Mouse (Mus musculus) spleen, postnatal 4 days (tissue): Measurements from ENCODE around the gene Map2k5.
A peak's percentile ranks its signal among the peaks of the same experiment; 100 is the strongest.

ENCODE experiments used
- DNase-seq, 2 experiments: peaks; one replicate each; pipeline ENCODE4 v3.0.0; 2022; ENCODE audit warnings: low spot score in 2 of 2

Map2k5 gene

GRCm38 (mm10) chr9:63377270-63378142 lies at the start of gene Map2k5:
Map2k5 (minus strand) TSS chr9:63377902.
- peak; percentile 90 to 96 for DNase-seq

GRCm38 (mm10) chr9:63421096-63421736 lies 43.5 kb upstream of the Map2k5 start:
- DNase-seq, result no peak

- no peak for DNase-seq
Measured at GRCm38 (mm10) chr9:63420396-63420795, 42.7 kb upstream of the Map2k5 start.

GRCm38 (mm10) chr9:63400176-63400575 lies 22.5 kb upstream of the Map2k5 start:
- no peak for DNase-seq

GRCm38 (mm10) chr9:63399463-63399815 lies 21.7 kb upstream of the Map2k5 start:
- DNase-seq, result no peak

GRCm38 (mm10) chr9:63398611-63399462 lies 21.1 kb upstream of the Map2k5 start, which contains the start of gene 2300009A05Rik:
2300009A05Rik (minus strand) TSS chr9:63399246.
- DNase-seq, result peak; percentile 97 to 99

- DNase-seq, result no peak
Measured at GRCm38 (mm10) chr9:63395612-63396011, 17.9 kb upstream of the Map2k5 start.

GRCm38 (mm10) chr9:63391307-63391706 lies 13.6 kb upstream of the Map2k5 start:
- no peak for DNase-seq

GRCm38 (mm10) chr9:63382761-63383160 lies 5.1 kb upstream of the Map2k5 start:
- no peak for DNase-seq

GRCm38 (mm10) chr9:63380326-63380725 lies 2.6 kb upstream of the Map2k5 start:
- no peak for DNase-seq

- DNase-seq, result no peak
Measured at GRCm38 (mm10) chr9:63378174-63378573, 472 bp upstream of the Map2k5 start.

GRCm38 (mm10) chr9:63373315-63373714 lies 4.4 kb downstream of the Map2k5 start:
- no peak for DNase-seq

- no peak for DNase-seq
Measured at GRCm38 (mm10) chr9:63372541-63372940, 5.2 kb downstream of the Map2k5 start.

- no peak for DNase-seq
Measured at GRCm38 (mm10) chr9:63360410-63360809, 17.3 kb downstream of the Map2k5 start.

GRCm38 (mm10) chr9:63359016-63359415 lies 18.7 kb downstream of the Map2k5 start:
- DNase-seq, result no peak

- no peak for DNase-seq
Measured at GRCm38 (mm10) chr9:63356721-63357120, 21.0 kb downstream of the Map2k5 start.

- DNase-seq, result no peak
Measured at GRCm38 (mm10) chr9:63356278-63356677, 21.4 kb downstream of the Map2k5 start.

- DNase-seq, result no peak
Measured at GRCm38 (mm10) chr9:63354168-63354567, 23.5 kb downstream of the Map2k5 start.

GRCm38 (mm10) chr9:63350030-63350429 lies 27.7 kb downstream of the Map2k5 start:
- no peak for DNase-seq

- DNase-seq, result no peak
Measured at GRCm38 (mm10) chr9:63349241-63349640, 28.5 kb downstream of the Map2k5 start.

- no peak for DNase-seq
Measured at GRCm38 (mm10) chr9:63348146-63348545, 29.6 kb downstream of the Map2k5 start.

GRCm38 (mm10) chr9:63346029-63346428 lies 31.7 kb downstream of the Map2k5 start:
- DNase-seq, result no peak
